Mouse (Mus musculus) urinary bladder, postnatal 25 days (tissue): ENCODE results near the gene Fam227a.
A peak's percentile ranks its signal among the peaks of the same experiment; 100 is the strongest.
"Not testable (repeated sequence)": the region's sequence is repeated elsewhere in the genome, so short reads cannot be mapped to it uniquely, and the experiment has no call there.

Source experiments
- DNase-seq: peaks from one replicate; pipeline ENCODE4 v3.0.0; 2022; ENCODE audit warnings: low spot score

Fam227a gene

GRCm38 (mm10) chr15:79683707-79684465, 25.1 kb upstream of the Fam227a start:
- no peak for DNase-seq

- DNase-seq: no peak
Measured at GRCm38 (mm10) chr15:79683146-79683545, 24.4 kb upstream of the Fam227a start.

- DNase-seq: no peak
Measured at GRCm38 (mm10) chr15:79681973-79682372, 23.2 kb upstream of the Fam227a start.

- DNase-seq: no peak
Measured at GRCm38 (mm10) chr15:79677936-79678335, 19.2 kb upstream of the Fam227a start.

- DNase-seq: not testable (repeated sequence)
Measured at GRCm38 (mm10) chr15:79671828-79672348, 13.1 kb upstream of the Fam227a start.

GRCm38 (mm10) chr15:79670972-79671299, 12.2 kb upstream of the Fam227a start:
- DNase-seq: no peak

- DNase-seq: peak; percentile 79
Measured at GRCm38 (mm10) chr15:79670249-79670971, 11.7 kb upstream of the Fam227a start, which contains the start of gene Tomm22. Gene Tomm22 (plus strand): TSS chr15:79670861.

- DNase-seq: no peak
Measured at GRCm38 (mm10) chr15:79669195-79669594, 10.4 kb upstream of the Fam227a start.

- DNase-seq: no peak
Measured at GRCm38 (mm10) chr15:79664666-79665065, 5.9 kb upstream of the Fam227a start.

- DNase-seq: no peak
Measured at GRCm38 (mm10) chr15:79661852-79662251, 3.1 kb upstream of the Fam227a start.

GRCm38 (mm10) chr15:79657837-79658530, 772 bp downstream of the Fam227a start:
- peak; percentile 80 for DNase-seq

GRCm38 (mm10) chr15:79656451-79656850, 2.3 kb downstream of the Fam227a start:
- no peak for DNase-seq

- DNase-seq: no peak
Measured at GRCm38 (mm10) chr15:79651481-79651880, 7.3 kb downstream of the Fam227a start.

GRCm38 (mm10) chr15:79650569-79650968, 8.2 kb downstream of the Fam227a start:
- no peak for DNase-seq

GRCm38 (mm10) chr15:79648130-79648529, 10.6 kb downstream of the Fam227a start:
- no peak for DNase-seq

- DNase-seq: no peak
Measured at GRCm38 (mm10) chr15:79645483-79645882, 13.3 kb downstream of the Fam227a start.

GRCm38 (mm10) chr15:79641135-79641817, 17.5 kb downstream of the Fam227a start:
- no peak for DNase-seq

GRCm38 (mm10) chr15:79630471-79630870, 28.3 kb downstream of the Fam227a start:
- DNase-seq: no peak

GRCm38 (mm10) chr15:79619770-79620414, 38.9 kb downstream of the Fam227a start:
- DNase-seq: no peak

- DNase-seq: no peak
Measured at GRCm38 (mm10) chr15:79618456-79618855, 40.3 kb downstream of the Fam227a start.

- DNase-seq: no peak
Measured at GRCm38 (mm10) chr15:79617135-79617534, 41.6 kb downstream of the Fam227a start.
